Mouse (Mus musculus) stomach, embryonic 14.5 days (tissue): ENCODE results near the gene Kif2a. TPM values are rescaled to one million over a fixed set of nuclear protein-coding genes. Genes with fewer than 3 reads are reported as not detected.

Experiments used
- ATAC-seq: fragments of 200-750 bp; cut with Nextera tagmentation; 2 replicates; pipeline ENCODE4 v1.8.0; 2017; ENCODE audit warnings: low read depth, moderate TSS enrichment; ENCODE audit not compliant: insufficient number of reproducible peaks, insufficient read depth, low FRiP score
- H3K27ac ChIP-seq: fragments of 300-500 bp; sonication (generic); 2 replicates; pipeline ENCODE4 v1.5.1; 2014; ENCODE audit warnings: mild to moderate bottlenecking, low read length, moderate library complexity, mixed read lengths
- H3K27me3 ChIP-seq: fragments of 300-500 bp; sonication (generic); 2 replicates; pipeline ENCODE4 v1.6.1; 2014; ENCODE audit warnings: low read length, control low read depth, mixed read lengths; ENCODE audit not compliant: control insufficient read depth, insufficient read depth
- H3K36me3 ChIP-seq: fragments of 300-500 bp; sonication (generic); 2 replicates; pipeline ENCODE4 v1.6.1; 2014; ENCODE audit warnings: mild to moderate bottlenecking, control low read depth, low read length, moderate library complexity, mixed read lengths; ENCODE audit not compliant: control insufficient read depth, insufficient read depth
- H3K4me1 ChIP-seq: fragments of 300-500 bp; sonication (generic); 2 replicates; pipeline ENCODE4 v1.6.1; 2014; ENCODE audit warnings: low read length, control low read depth, mixed read lengths; ENCODE audit not compliant: control insufficient read depth, insufficient read depth
- H3K4me2 ChIP-seq: fragments of 300-500 bp; sonication (generic); replicated peaks from 2 replicates; pipeline ENCODE4 v1.6.1; 2014; ENCODE audit warnings: low read depth, low read length, control low read depth
- H3K4me3 ChIP-seq: fragments of 300-500 bp; sonication (generic); 2 replicates; pipeline ENCODE4 v1.5.1; 2014; ENCODE audit warnings: low read depth, low read length, control low read depth
- H3K9ac ChIP-seq: fragments of 300-500 bp; sonication (generic); replicated peaks from 2 replicates; pipeline ENCODE4 v1.6.1; 2014; ENCODE audit warnings: low read depth, mild to moderate bottlenecking, control low read depth, low read length, moderate library complexity, mixed read lengths
- H3K9me3 ChIP-seq: fragments of 300-500 bp; sonication (generic); 2 replicates; pipeline ENCODE4 v1.6.1; 2016; ENCODE audit warnings: low read depth, low read length, control low read depth; ENCODE audit not compliant: control insufficient read depth
- WGBS: fragments of 180-500 bp; shearing (Covaris S2); extraction: QIAGEN DNeasy Blood & Tissue Kit; methylation state at CpG from one replicate; pipeline ENCODE4 v1.1.7; 2014; 5-methylcytosine and 5-hydroxymethylcytosine counted together
- polyA plus RNA-seq: library from polyadenylated mRNA; unstranded; fragments of >200 nt; fragmentation: Nextera tagmentation; extraction: Ambion mirVana; gene quantifications from 2 replicates; pipeline ENCODE4 v1.2.1, GENCODE M21; 2014

Gene Kif2a
- polyA plus RNA-seq, 1 experiment from 2014 or later, result 18.8 TPM

- Histone ChIP-seq H3K4me3 (no peak overlapping the region), H3K4me2 (no peak overlapping the region), H3K4me1 (no peaks in the 10 kb centered on the region), H3K36me3 (peaks cover 44% of the 10 kb centered on the region), H3K9ac (no peak overlapping the region), H3K9me3 (no peaks in the 10 kb centered on the region), H3K27me3 (no peaks in the 10 kb centered on the region), H3K27ac (no peak overlapping the region)
- WGBS, result 90% methylated on average over 4 of the region's 4 CpGs
- ATAC-seq, result no peak
Observed at GRCm38 (mm10) chr13:106957554-106957953, 64.4 kb downstream of the Kif2a start.

GRCm38 (mm10) chr13:106954880-106955279, 67.0 kb downstream of the Kif2a start:
- 93% methylated on average over 3 of the region's 3 CpGs for WGBS
- peaks cover 44% of the 10 kb centered on the region; the same call in 1 of the 2 replicates for H3K36me3 ChIP-seq
- no peak overlapping the region for H3K27ac ChIP-seq
- H3K4me1 ChIP-seq, result no peaks in the 10 kb centered on the region
- no peaks in the 10 kb centered on the region for H3K27me3 ChIP-seq
- H3K9me3 ChIP-seq, result no peaks in the 10 kb centered on the region
- ATAC-seq, result no peak
- no peak overlapping the region for H3K4me2 ChIP-seq
- no peak overlapping the region for H3K9ac ChIP-seq
- no peak overlapping the region for H3K4me3 ChIP-seq

- ATAC-seq, result no peak
- H3K4me2 ChIP-seq, result peak overlapping the region; percentile 70
- peaks cover 9% of the 10 kb centered on the region for H3K4me1 ChIP-seq
- H3K4me3 ChIP-seq, result peak overlapping the region; percentile 85
- H3K27me3 ChIP-seq, result no peaks in the 10 kb centered on the region
- H3K36me3 ChIP-seq, result peaks cover 14% of the 10 kb centered on the region; the same call in 1 of the 2 replicates
- no peaks in the 10 kb centered on the region for H3K9me3 ChIP-seq
- peak overlapping the region; percentile 71 for H3K9ac ChIP-seq
- H3K27ac ChIP-seq, result no peak overlapping the region
- 2% methylated on average over 6 of the region's 6 CpGs for WGBS
Observed at GRCm38 (mm10) chr13:106947583-106947982, 74.3 kb downstream of the Kif2a start.

GRCm38 (mm10) chr13:106946594-106947540, 75.1 kb downstream of the Kif2a start, which contains the start of gene Dimt1:
Dimt1 (plus strand) TSS chr13:106947127.
- no peaks in the 10 kb centered on the region for H3K27me3 ChIP-seq
- peak within 1 kb of the TSS; percentile 70 for H3K4me2 ChIP-seq
- H3K9ac ChIP-seq, result peak within 1 kb of the TSS; percentile 71
- peaks cover 11% of the 10 kb centered on the region; the same call in 1 of the 2 replicates for H3K36me3 ChIP-seq
- peak within 1 kb of the TSS; percentile 85 for H3K4me3 ChIP-seq
- under 1% methylated on average over 67 of the region's 68 CpGs for WGBS
- peak within 1 kb of the TSS; percentile 89 for H3K27ac ChIP-seq
- H3K4me1 ChIP-seq, result peaks cover 9% of the 10 kb centered on the region
- no peaks in the 10 kb centered on the region for H3K9me3 ChIP-seq
- peak; percentile 99 for ATAC-seq

- Histone ChIP-seq H3K27me3 (no peaks in the 10 kb centered on the region), H3K9me3 (no peaks in the 10 kb centered on the region), H3K36me3 (peaks cover 5% of the 10 kb centered on the region; the same call in 1 of the 2 replicates), H3K9ac (no peak overlapping the region), H3K4me1 (peaks cover 9% of the 10 kb centered on the region), H3K4me2 (no peak overlapping the region), H3K27ac (no peak overlapping the region), H3K4me3 (no peak overlapping the region)
- no peak for ATAC-seq
- WGBS, result 82% methylated on average over 9 of the region's 9 CpGs
Observed at GRCm38 (mm10) chr13:106945518-106945917, 76.4 kb downstream of the Kif2a start.

- H3K4me2 ChIP-seq, result no peak overlapping the region
- H3K4me3 ChIP-seq, result no peak overlapping the region
- no peaks in the 10 kb centered on the region for H3K27me3 ChIP-seq
- H3K4me1 ChIP-seq, result peaks cover under 1% of the 10 kb centered on the region; the same call in 1 of the 2 replicates
- ATAC-seq, result no peak
- 84% methylated on average over 1 of the region's 1 CpGs for WGBS
- no peaks in the 10 kb centered on the region for H3K36me3 ChIP-seq
- no peaks in the 10 kb centered on the region for H3K9me3 ChIP-seq
- no peak overlapping the region for H3K27ac ChIP-seq
- H3K9ac ChIP-seq, result no peak overlapping the region
Observed at GRCm38 (mm10) chr13:106942721-106943120, 79.2 kb downstream of the Kif2a start.

- 22% methylated on average over 7 of the region's 7 CpGs for WGBS
- no peaks in the 10 kb centered on the region for H3K36me3 ChIP-seq
- H3K4me3 ChIP-seq, result no peak overlapping the region
- H3K4me1 ChIP-seq, result no peaks in the 10 kb centered on the region
- H3K9ac ChIP-seq, result no peak overlapping the region
- H3K27me3 ChIP-seq, result no peaks in the 10 kb centered on the region
- no peak for ATAC-seq
- H3K27ac ChIP-seq, result no peak overlapping the region
- no peak overlapping the region for H3K4me2 ChIP-seq
- H3K9me3 ChIP-seq, result no peaks in the 10 kb centered on the region
Observed at GRCm38 (mm10) chr13:106941211-106941976, 80.5 kb downstream of the Kif2a start.

GRCm38 (mm10) chr13:106937138-106937472, 84.8 kb downstream of the Kif2a start:
- 0 out of 2 replicates have a peak, but pooled peaks cover 4% of the 10 kb centered on the region for H3K4me1 ChIP-seq
- H3K27ac ChIP-seq, result no peak overlapping the region
- no peak overlapping the region for H3K9ac ChIP-seq
- no peaks in the 10 kb centered on the region for H3K36me3 ChIP-seq
- peak overlapping the region; percentile 57 for H3K4me2 ChIP-seq
- H3K9me3 ChIP-seq, result no peaks in the 10 kb centered on the region
- H3K4me3 ChIP-seq, result peak overlapping the region; percentile 100
- WGBS, result 24% methylated on average over 7 of the region's 7 CpGs
- ATAC-seq, result no peak
- no peaks in the 10 kb centered on the region for H3K27me3 ChIP-seq
